In genomic region chr5:151368395-151369190, GRCm38 (mm10) we compare ENCODE assay signal across 8 mouse cellular contexts. TPM values are rescaled to one million over a fixed set of nuclear protein-coding genes. Genes with fewer than 3 reads are reported as not detected.
DNase-seq lines count a peak whose midpoint lies in the region; ATAC-seq and TF ChIP-seq lines count a peak whose summit lies in the region.

No protein-coding gene starts in this region.

- peak overlapping the region; percentile 64 for H3K4me2 ChIP-seq in embryonic facial prominence, embryonic 13.5 days
- H3K4me2 ChIP-seq in limb, embryonic 13.5 days (replicated peaks): peak overlapping the region; percentile 69
- peak overlapping the region; percentile 77 for H3K4me2 ChIP-seq in midbrain, embryonic 16.5 days (ENCODE audit: low read length)

- peak; percentile 100 for DNase-seq in 3134 (ENCODE audit: extremely low read depth, insufficient read length, low spot score)
- peak; percentile 100 for DNase-seq in adrenal gland, postnatal 36 days
- peak; percentile 99 to 100 for DNase-seq in heart, adult 2 months
- DNase-seq in kidney, adult 8-10 months: peak; percentile 100
- peak; percentile 94 to 99 for DNase-seq in spleen, postnatal 10 days (ENCODE audit: low spot score in 2 of 2)

- peak overlapping the region; percentile 57 for H3K4me3 ChIP-seq in embryonic facial prominence, embryonic 13.5 days
- peak overlapping the region; percentile 68 for H3K4me3 ChIP-seq in heart, adult 2 months
- peak overlapping the region; percentile 55 for H3K4me3 ChIP-seq in limb, embryonic 13.5 days
- H3K4me3 ChIP-seq in midbrain, embryonic 16.5 days (ENCODE audit: low read depth, low read length): peak overlapping the region; percentile 53

- peak; percentile 98 for ATAC-seq in embryonic facial prominence, embryonic 13.5 days (ENCODE audit: insufficient number of reproducible peaks, insufficient read depth, low FRiP score, low TSS enrichment, low read depth)
- peak; percentile 98 for ATAC-seq in limb, embryonic 13.5 days (ENCODE audit: low FRiP score, low read depth)
- peak; percentile 99 for ATAC-seq in midbrain, embryonic 16.5 days

- intact Hi-C loops in heart, adult 2 months (cut with DNase I): loop anchor here (1.0 to 10.0 kb wide), 7 partner anchors 76 to 695 kb away; partner anchors contain the start of gene Pds5b

- H3K36me3 ChIP-seq in embryonic facial prominence, embryonic 13.5 days: no peaks in the 10 kb centered on the region
- peaks cover 7% of the 10 kb centered on the region for H3K36me3 ChIP-seq in heart, adult 2 months (ENCODE audit: control insufficient read depth, insufficient read depth, low read length)
- no peaks in the 10 kb centered on the region for H3K36me3 ChIP-seq in limb, embryonic 13.5 days
- no peaks in the 10 kb centered on the region for H3K36me3 ChIP-seq in midbrain, embryonic 16.5 days (ENCODE audit: control insufficient read depth, insufficient read depth, low read length)

- H3K27ac ChIP-seq in embryonic facial prominence, embryonic 13.5 days: peak overlapping the region; percentile 99
- H3K27ac ChIP-seq in heart, adult 2 months: peak overlapping the region; percentile 96
- peak overlapping the region; percentile 98 for H3K27ac ChIP-seq in limb, embryonic 13.5 days
- peak overlapping the region; percentile 93 for H3K27ac ChIP-seq in midbrain, embryonic 16.5 days (ENCODE audit: low read length)

- TF ChIP-seq EP300 in heart, adult 2 months (IDR thresholded peaks at IDR 0.05; ENCODE audit: insufficient read depth, low read depth, low read length): peak; percentile 84

- TF ChIP-seq CTCF in heart, adult 2 months (IDR thresholded peaks at IDR 0.05): peak; percentile 95

- peaks cover 9% of the 10 kb centered on the region; the same call in 1 of the 2 replicates for H3K4me1 ChIP-seq in embryonic facial prominence, embryonic 13.5 days
- H3K4me1 ChIP-seq in heart, adult 2 months (ENCODE audit: control insufficient read depth, insufficient read depth, low read length): no peaks in the 10 kb centered on the region; the same call in 1 of the 2 replicates
- peaks cover 11% of the 10 kb centered on the region for H3K4me1 ChIP-seq in limb, embryonic 13.5 days
- peaks cover 14% of the 10 kb centered on the region for H3K4me1 ChIP-seq in midbrain, embryonic 16.5 days (ENCODE audit: control insufficient read depth, insufficient read depth, low read length)

- no peaks in the 10 kb centered on the region for H3K27me3 ChIP-seq in embryonic facial prominence, embryonic 13.5 days
- no peaks in the 10 kb centered on the region for H3K27me3 ChIP-seq in heart, adult 2 months (ENCODE audit: control insufficient read depth, insufficient read depth, low read length)
- no peaks in the 10 kb centered on the region for H3K27me3 ChIP-seq in limb, embryonic 13.5 days
- H3K27me3 ChIP-seq in midbrain, embryonic 16.5 days (ENCODE audit: control insufficient read depth, insufficient read depth, low read depth, low read length): no peaks in the 10 kb centered on the region

- H3K9ac ChIP-seq in embryonic facial prominence, embryonic 13.5 days: peak overlapping the region; percentile 85
- peak overlapping the region; percentile 85 for H3K9ac ChIP-seq in heart, adult 2 months (ENCODE audit: low read depth, low read length)
- H3K9ac ChIP-seq in limb, embryonic 13.5 days: peak overlapping the region; percentile 79
- peak overlapping the region; percentile 78 for H3K9ac ChIP-seq in midbrain, embryonic 16.5 days (ENCODE audit: low read depth, low read length)

- no peaks in the 10 kb centered on the region for H3K79me2 ChIP-seq in heart, adult 2 months (replicated peaks; ENCODE audit: control insufficient read depth, insufficient read depth, low read length)

- WGBS in embryonic facial prominence, embryonic 13.5 days: under 1% methylated on average over 75 of the region's 75 CpGs
- under 1% methylated on average over 75 of the region's 75 CpGs for WGBS in heart, adult 2 months
- under 1% methylated on average over 75 of the region's 75 CpGs for WGBS in limb, embryonic 13.5 days
- under 1% methylated on average over 75 of the region's 75 CpGs for WGBS in midbrain, embryonic 16.5 days

- no peaks in the 10 kb centered on the region for H3K9me3 ChIP-seq in embryonic facial prominence, embryonic 13.5 days
- no peaks in the 10 kb centered on the region for H3K9me3 ChIP-seq in limb, embryonic 13.5 days
- H3K9me3 ChIP-seq in midbrain, embryonic 16.5 days (replicated peaks; ENCODE audit: control insufficient read depth, low read length, poor library complexity, severe bottlenecking): no peaks in the 10 kb centered on the region

- TF ChIP-seq POLR2A in heart, adult 2 months (IDR thresholded peaks at IDR 0.05; ENCODE audit: insufficient read depth, low read depth, low read length): peak; percentile 96

RNA-seq across cellular contexts. Expression of gene Gm42906, which starts 59.4 kb away (rescaled TPM):
- total RNA-seq in adrenal gland, postnatal 36 days (2021): not detected
- not detected in 2 replicates for polyA plus RNA-seq in embryonic facial prominence, embryonic 13.5 days (2015; fragmentation: Nextera tagmentation; extraction: Ambion mirVana)
- total RNA-seq in heart, adult 2 months (2021): 1 to 10 TPM in 1 of 2 experiments, not detected in 1; 2.9 TPM
- polyA plus RNA-seq in heart, adult 2 months (2012; rRNA removed): not detected in 2 replicates
- polyA plus RNA-seq in limb, embryonic 13.5 days (2015; fragmentation: Nextera tagmentation; extraction: Ambion mirVana): not detected in 2 replicates
- polyA plus RNA-seq in midbrain, embryonic 16.5 days (2015; fragmentation: Nextera tagmentation; extraction: Ambion mirVana): not detected in 2 replicates

Comparison
In these comparisons a context has a peak if more than half of its experiments do, and no peak if none do; other contexts are left out.
1. Peak in every context shown above with its lines: DNase-seq, ATAC-seq, H3K4me3 ChIP-seq and H3K27ac ChIP-seq.